Mouse (Mus musculus): Measurements from ENCODE around the gene Prf1.

DNA sequence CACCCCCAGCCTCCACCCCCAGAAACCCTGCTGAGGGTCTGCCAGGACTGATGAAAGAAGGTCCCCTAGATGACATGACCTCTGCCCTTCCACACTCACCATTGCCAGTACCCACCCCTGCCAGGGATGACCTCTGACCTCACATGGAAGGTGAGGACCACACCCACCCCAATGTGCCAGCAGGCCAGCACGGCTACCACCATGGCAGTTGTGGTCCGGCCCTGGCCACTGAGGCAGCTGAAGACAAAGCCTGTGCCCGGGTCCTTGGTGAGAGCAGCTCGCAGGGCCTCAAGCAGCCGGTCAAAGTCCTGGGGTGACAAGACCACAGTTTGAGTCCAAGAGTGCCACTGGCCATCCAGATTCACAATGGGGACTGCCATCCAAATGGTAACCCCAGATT, 43.4 kb downstream of the Prf1 start:
- TF ChIP-seq POLR2A (IDR thresholded peaks at IDR 0.05; ENCODE audit: insufficient read depth, low read length) (no peak), EP300 (IDR thresholded peaks at IDR 0.05; ENCODE audit: insufficient read depth, low read depth, low read length) (no peak), CTCF (IDR thresholded peaks at IDR 0.05; ENCODE audit: low read depth, low read length) (no peak)
